Mouse (Mus musculus): ENCODE data around the gene Tfcp2l1.

DNA sequence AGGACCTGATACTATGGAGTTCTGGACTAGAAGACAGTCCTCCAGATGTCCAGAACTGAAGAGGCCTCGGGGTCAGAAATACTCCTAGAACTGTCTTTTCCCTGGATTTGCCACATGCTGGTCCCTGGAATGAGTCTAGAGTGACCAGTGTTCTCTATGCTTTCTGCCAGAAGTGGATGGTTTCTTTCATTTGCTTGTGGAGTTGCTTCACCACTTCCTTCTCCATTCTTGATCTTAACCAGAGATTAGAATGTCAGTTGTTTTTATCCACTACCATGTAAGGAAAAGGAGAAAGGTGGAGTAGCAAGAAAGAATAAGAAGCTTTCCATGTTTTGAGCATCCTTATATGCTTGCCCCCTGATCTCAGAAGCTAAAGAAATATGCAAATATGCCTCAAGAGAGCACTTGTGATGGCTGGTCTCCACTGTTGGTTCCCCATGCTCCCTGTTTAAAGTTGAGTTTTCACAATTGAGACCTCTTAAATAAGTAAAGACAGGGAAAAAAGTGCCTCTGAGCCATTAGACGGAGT, 47.5 kb upstream of the Tfcp2l1 start:
- TF ChIP-seq POLR2A (IDR thresholded peaks at IDR 0.05; ENCODE audit: low read depth, low read length), result no peak
- TF ChIP-seq CTCF (IDR thresholded peaks at IDR 0.05; ENCODE audit: extremely low read depth, insufficient read depth, insufficient read length, insufficient replicate concordance), result no peak

All from spleen, adult 2 months (tissue).